Mouse (Mus musculus) kidney, embryonic 16.5 days (tissue): ENCODE measurements around the gene Obsl1. TPM values are rescaled to one million over a fixed set of nuclear protein-coding genes. Genes with fewer than 3 reads are reported as not detected.
A peak's percentile ranks its signal among the peaks of the same experiment; 100 is the strongest.

Experiments
- ATAC-seq: fragments of 200-750 bp; cut with Nextera tagmentation; 2 replicates; pipeline ENCODE4 v1.8.0; 2017; ENCODE audit warnings: moderate TSS enrichment; ENCODE audit not compliant: low FRiP score, low TSS enrichment
- H3K27ac ChIP-seq: fragments of 300-500 bp; sonication (generic); 2 replicates; pipeline ENCODE4 v1.5.1; 2014; ENCODE audit warnings: low read length
- H3K27me3 ChIP-seq: fragments of 300-500 bp; sonication (generic); 2 replicates; pipeline ENCODE4 v1.6.1; 2014; ENCODE audit warnings: low read length, control low read depth, mixed read lengths; ENCODE audit not compliant: insufficient read depth
- H3K36me3 ChIP-seq: fragments of 300-500 bp; sonication (generic); 2 replicates; pipeline ENCODE4 v1.6.1; 2014; ENCODE audit warnings: low read length, control low read depth, mixed read lengths; ENCODE audit not compliant: insufficient read depth
- H3K4me1 ChIP-seq: fragments of 300-500 bp; sonication (generic); 2 replicates; pipeline ENCODE4 v1.6.1; 2014; ENCODE audit warnings: low read length, control low read depth, mixed read lengths; ENCODE audit not compliant: insufficient read depth
- H3K4me2 ChIP-seq: fragments of 300-500 bp; sonication (generic); replicated peaks from 2 replicates; pipeline ENCODE4 v1.6.1; 2014; ENCODE audit warnings: low read depth, low read length
- H3K4me3 ChIP-seq: fragments of 300-500 bp; sonication (generic); 2 replicates; pipeline ENCODE4 v1.5.1; 2014; ENCODE audit warnings: mild to moderate bottlenecking, low read length
- H3K9ac ChIP-seq: fragments of 300-500 bp; sonication (generic); replicated peaks from 2 replicates; pipeline ENCODE4 v1.6.1; 2014; ENCODE audit warnings: low read length
- H3K9me3 ChIP-seq: fragments of 300-500 bp; sonication (generic); 2 replicates; pipeline ENCODE4 v1.6.1; 2016; ENCODE audit warnings: low read length, control low read depth
- WGBS: fragments of 180-500 bp; shearing (Covaris S2); extraction: QIAGEN DNeasy Blood & Tissue Kit; methylation state at CpG from one replicate; pipeline ENCODE4 v1.1.7; 2014; 5-methylcytosine and 5-hydroxymethylcytosine counted together
- polyA plus RNA-seq: library from polyadenylated mRNA; unstranded; fragments of >200 nt; fragmentation: Nextera tagmentation; extraction: Ambion mirVana; gene quantifications from 2 replicates; pipeline ENCODE4 v1.2.1, GENCODE M21; 2015

The Obsl1 gene
- polyA plus RNA-seq, 1 experiment from 2014 or later, result 60.9 TPM

- 86% methylated on average over 7 of the region's 7 CpGs for WGBS
- peaks cover under 1% of the 10 kb centered on the region; the same call in 1 of the 2 replicates for H3K36me3 ChIP-seq
- no peak overlapping the region for H3K4me2 ChIP-seq
- no peaks in the 10 kb centered on the region for H3K27me3 ChIP-seq
- no peak overlapping the region for H3K27ac ChIP-seq
- no peak for ATAC-seq
- H3K9me3 ChIP-seq, result no peaks in the 10 kb centered on the region
- H3K9ac ChIP-seq, result no peak overlapping the region
- H3K4me1 ChIP-seq, result peaks cover 7% of the 10 kb centered on the region
- no peak overlapping the region for H3K4me3 ChIP-seq
These were observed 35.2 kb upstream of the Obsl1 start for GRCm38 (mm10) chr1:75541496-75541895.

DNA sequence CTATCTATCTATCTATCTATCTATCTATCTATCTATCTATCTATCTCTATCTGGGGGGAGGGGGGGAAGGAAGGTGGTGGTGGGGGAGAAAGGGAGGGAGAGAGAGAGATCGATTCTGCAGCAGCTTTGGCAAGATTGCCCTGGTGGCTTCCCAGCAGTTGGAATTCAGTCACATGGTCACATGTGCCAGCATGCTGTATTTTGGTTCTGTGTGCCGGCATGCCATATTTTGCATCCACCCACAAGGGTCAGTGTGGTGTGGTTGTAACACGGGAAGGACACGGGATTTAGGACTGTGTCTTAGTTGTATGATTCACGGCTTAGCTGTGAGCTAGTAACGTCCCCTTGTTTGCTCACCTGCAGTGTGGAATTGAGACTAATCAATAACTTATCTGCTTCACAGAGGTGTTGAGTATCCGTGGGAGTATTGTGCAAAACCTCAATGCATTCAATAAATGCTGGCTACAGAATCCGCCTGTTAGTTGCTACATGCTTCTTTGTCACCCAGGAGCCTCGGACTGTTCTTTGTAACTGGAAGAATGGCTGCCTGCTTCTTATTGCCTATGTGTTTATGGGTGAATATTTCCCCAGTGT, 32.4 kb upstream of the Obsl1 start:
- Histone ChIP-seq H3K9ac (no peak overlapping the region), H3K27me3 (no peaks in the 10 kb centered on the region), H3K4me2 (no peak overlapping the region), H3K4me1 (peaks cover 6% of the 10 kb centered on the region), H3K36me3 (peaks cover 22% of the 10 kb centered on the region), H3K9me3 (no peaks in the 10 kb centered on the region), H3K4me3 (no peak overlapping the region), H3K27ac (no peak overlapping the region)
- no peak for ATAC-seq
- WGBS, result 60% methylated on average over 9 of the region's 9 CpGs

- H3K4me3 ChIP-seq, result no peak overlapping the region
- no peak overlapping the region for H3K27ac ChIP-seq
- peaks cover 28% of the 10 kb centered on the region for H3K36me3 ChIP-seq
- no peaks in the 10 kb centered on the region for H3K9me3 ChIP-seq
- 65% methylated on average over 2 of the region's 2 CpGs for WGBS
- no peaks in the 10 kb centered on the region for H3K27me3 ChIP-seq
- peaks cover 16% of the 10 kb centered on the region for H3K4me1 ChIP-seq
- H3K9ac ChIP-seq, result no peak overlapping the region
- no peak overlapping the region for H3K4me2 ChIP-seq
- ATAC-seq, result no peak
These were observed 31.3 kb upstream of the Obsl1 start for GRCm38 (mm10) chr1:75537587-75537986.

DNA sequence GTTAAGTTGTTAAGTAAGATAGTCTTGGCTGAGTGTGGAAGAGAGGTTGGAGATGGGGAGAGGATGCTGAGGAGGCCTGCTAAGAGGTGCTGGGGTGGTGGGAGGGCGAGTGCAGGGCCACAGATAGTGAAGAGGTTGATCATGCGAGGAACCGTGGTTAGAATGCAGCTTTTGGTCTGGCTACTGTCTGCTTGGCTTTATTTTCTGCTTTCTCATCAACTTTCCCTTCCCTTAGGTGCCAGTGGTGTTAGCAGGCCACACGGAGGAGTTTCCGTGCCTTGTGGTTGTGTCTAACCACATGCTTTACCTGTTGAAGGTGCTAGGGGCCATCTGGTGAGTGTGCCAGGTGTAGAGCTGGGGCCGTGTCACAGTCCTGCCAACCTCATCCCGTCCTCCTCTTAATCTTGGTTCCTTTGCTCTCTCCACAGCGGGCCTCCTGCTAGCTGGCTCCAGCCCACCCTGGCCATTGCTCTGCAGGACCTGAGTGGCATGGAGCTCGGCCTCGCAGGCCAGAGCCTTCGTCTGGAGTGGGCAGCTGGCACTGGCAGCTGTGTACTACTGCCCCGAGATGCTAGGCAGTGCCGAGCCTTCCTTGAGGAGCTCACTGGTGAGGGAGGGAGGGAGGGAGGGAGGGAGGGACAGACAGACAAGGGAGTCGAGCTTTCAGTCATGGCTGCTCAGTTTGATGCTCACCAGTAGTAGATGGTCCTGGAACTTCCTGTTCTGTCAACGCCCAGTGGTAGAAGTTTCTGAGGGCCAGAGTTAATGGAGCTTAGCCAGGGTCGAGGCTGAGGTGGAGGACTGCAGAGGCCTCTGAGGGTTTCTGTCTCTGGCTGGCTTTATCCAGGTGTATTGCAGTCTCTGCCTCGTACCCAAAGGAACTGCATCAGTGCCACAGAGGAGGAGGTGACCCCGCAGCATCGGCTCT, 27.3 kb upstream of the Obsl1 start:
- no peak overlapping the region for H3K27ac ChIP-seq

GRCm38 (mm10) chr1:75532280-75533172, 26.3 kb upstream of the Obsl1 start:
- Histone ChIP-seq H3K4me2 (no peak overlapping the region), H3K4me1 (peaks cover 16% of the 10 kb centered on the region), H3K27me3 (no peaks in the 10 kb centered on the region), H3K9me3 (no peaks in the 10 kb centered on the region), H3K36me3 (peaks cover 63% of the 10 kb centered on the region), H3K4me3 (no peak overlapping the region), H3K9ac (no peak overlapping the region), H3K27ac (0 out of 2 replicates have a peak overlapping the region, but pooled peaks have one; percentile 43)
- peak; percentile 46 for ATAC-seq
- WGBS, result 58% methylated on average over 19 of the region's 19 CpGs

More for the DNA sequence above, 27.3 kb upstream of the Obsl1 start:
- H3K4me3 ChIP-seq, result no peak overlapping the region
- H3K36me3 ChIP-seq, result peaks cover 52% of the 10 kb centered on the region
- ATAC-seq, result peak; percentile 35; the same call in 1 of the 2 replicates
- no peaks in the 10 kb centered on the region for H3K9me3 ChIP-seq
- no peak overlapping the region for H3K9ac ChIP-seq
- H3K4me1 ChIP-seq, result peaks cover 16% of the 10 kb centered on the region
- no peaks in the 10 kb centered on the region for H3K27me3 ChIP-seq
- H3K4me2 ChIP-seq, result no peak overlapping the region
- 67% methylated on average over 19 of the region's 19 CpGs for WGBS

- H3K4me3 ChIP-seq, result no peak overlapping the region
- peaks cover 16% of the 10 kb centered on the region for H3K4me1 ChIP-seq
- no peak for ATAC-seq
- no peaks in the 10 kb centered on the region for H3K27me3 ChIP-seq
- H3K9ac ChIP-seq, result no peak overlapping the region
- 81% methylated on average over 4 of the region's 4 CpGs for WGBS
- no peak overlapping the region for H3K4me2 ChIP-seq
- H3K9me3 ChIP-seq, result no peaks in the 10 kb centered on the region
- H3K27ac ChIP-seq, result no peak overlapping the region
- peaks cover 70% of the 10 kb centered on the region for H3K36me3 ChIP-seq
These were observed 24.3 kb upstream of the Obsl1 start for GRCm38 (mm10) chr1:75530546-75530945.

- Histone ChIP-seq H3K27ac (no peak overlapping the region), H3K27me3 (no peaks in the 10 kb centered on the region), H3K4me1 (peaks cover 9% of the 10 kb centered on the region), H3K36me3 (peaks cover 39% of the 10 kb centered on the region; the same call in 1 of the 2 replicates), H3K4me3 (no peak overlapping the region), H3K9me3 (no peaks in the 10 kb centered on the region), H3K9ac (no peak overlapping the region), H3K4me2 (no peak overlapping the region)
- 92% methylated on average over 7 of the region's 7 CpGs for WGBS
- no peak for ATAC-seq
These were observed 18.4 kb upstream of the Obsl1 start for GRCm38 (mm10) chr1:75524679-75525078.

DNA sequence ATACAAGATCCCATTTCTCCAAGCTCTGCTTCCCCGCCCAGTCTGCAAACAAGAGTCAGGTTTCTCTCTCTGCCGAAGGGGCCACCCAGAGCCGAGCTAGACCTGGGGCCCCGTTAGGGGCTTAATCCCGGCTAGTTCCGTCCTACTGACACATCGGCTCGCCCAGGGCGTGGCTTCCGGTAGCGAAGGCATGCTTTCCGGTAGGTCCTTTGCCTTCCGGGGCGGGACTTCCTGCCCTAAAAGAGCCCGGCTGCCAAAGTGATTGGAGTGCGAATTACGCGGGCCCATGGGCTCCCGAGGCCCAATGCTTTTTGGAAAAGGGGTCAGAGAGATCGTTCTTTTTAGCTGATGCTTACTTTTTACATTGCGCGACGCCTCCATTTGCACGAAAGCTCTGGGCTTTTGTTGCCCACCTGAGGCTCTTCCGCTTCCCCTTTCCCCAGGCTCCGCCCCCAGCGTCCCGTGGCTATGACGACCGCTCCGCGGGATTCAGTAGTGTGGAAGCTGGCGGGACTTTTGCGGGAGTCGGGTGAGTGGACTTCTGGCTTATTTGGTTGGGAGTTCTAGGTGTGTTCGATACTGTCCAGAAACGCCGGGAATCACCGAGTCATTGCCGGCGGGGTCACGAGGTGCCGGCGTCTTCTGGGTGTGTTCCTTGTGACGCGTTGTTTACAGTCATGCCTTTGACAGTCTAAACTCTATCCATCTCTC, 15.2 kb upstream of the Obsl1 start, which contains the start of gene Stk11ip:
Gene Stk11ip (plus strand): TSS at position 209 of the 711 bp plus-strand sequence.
- H3K36me3 ChIP-seq, result peaks cover 8% of the 10 kb centered on the region; the same call in 1 of the 2 replicates
- WGBS, result under 1% methylated on average over 46 of the region's 46 CpGs
- H3K4me3 ChIP-seq, result peak within 1 kb of the TSS; percentile 66
- H3K27me3 ChIP-seq, result no peaks in the 10 kb centered on the region
- ATAC-seq, result peak; percentile 98
- H3K27ac ChIP-seq, result peak within 1 kb of the TSS; percentile 95
- H3K4me2 ChIP-seq, result peak within 1 kb of the TSS; percentile 76
- H3K9ac ChIP-seq, result peak within 1 kb of the TSS; percentile 64
- H3K9me3 ChIP-seq, result no peaks in the 10 kb centered on the region
- H3K4me1 ChIP-seq, result peaks cover 16% of the 10 kb centered on the region

DNA sequence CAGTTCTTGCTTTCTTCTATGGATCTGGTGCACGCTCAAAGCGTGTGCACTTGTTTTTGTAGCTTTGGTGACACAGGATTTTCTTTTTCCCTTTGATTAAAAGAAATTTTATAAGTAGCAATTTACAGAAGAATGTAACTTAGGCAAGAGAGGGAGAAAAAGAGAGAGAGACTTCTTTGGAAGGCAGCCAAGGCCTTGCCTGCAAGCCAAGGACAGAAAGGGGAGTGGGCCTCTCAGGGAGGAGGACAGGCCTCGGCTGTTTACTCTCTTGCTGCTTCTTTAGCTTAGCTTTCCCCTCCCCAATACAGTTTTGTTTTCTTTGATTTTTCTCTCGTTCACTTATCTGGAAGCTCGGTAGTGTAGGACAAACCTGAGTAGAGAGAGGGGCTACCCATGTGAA, 13.3 kb upstream of the Obsl1 start:
- no peak overlapping the region for H3K4me2 ChIP-seq
- peak overlapping the region; percentile 29 for H3K9ac ChIP-seq
- WGBS, result 51% methylated on average over 5 of the region's 5 CpGs
- H3K4me1 ChIP-seq, result peaks cover 16% of the 10 kb centered on the region
- H3K27me3 ChIP-seq, result no peaks in the 10 kb centered on the region
- no peaks in the 10 kb centered on the region for H3K9me3 ChIP-seq
- no peak for ATAC-seq
- H3K4me3 ChIP-seq, result no peak overlapping the region
- peak overlapping the region; percentile 95 for H3K27ac ChIP-seq
- H3K36me3 ChIP-seq, result no peaks in the 10 kb centered on the region
